Mouse (Mus musculus) cerebellum, adult 2 months (tissue): ENCODE results near the gene Ntn1.

ENCODE experiments used
- CTCF ChIP-seq: fragments of 200-500 bp; IDR thresholded peaks from 2 replicates; pipeline ENCODE4 v1.5.1; 2011; ENCODE audit warnings: low read depth, mild to moderate bottlenecking, control low read depth, low read length, moderate library complexity, borderline replicate concordance; ENCODE audit not compliant: insufficient read depth
- POLR2A ChIP-seq: fragments of 200-500 bp; IDR thresholded peaks from 2 replicates; pipeline ENCODE4 v1.6.1; 2011; ENCODE audit warnings: low read length, control low read depth, borderline replicate concordance; ENCODE audit not compliant: insufficient read depth

DNA sequence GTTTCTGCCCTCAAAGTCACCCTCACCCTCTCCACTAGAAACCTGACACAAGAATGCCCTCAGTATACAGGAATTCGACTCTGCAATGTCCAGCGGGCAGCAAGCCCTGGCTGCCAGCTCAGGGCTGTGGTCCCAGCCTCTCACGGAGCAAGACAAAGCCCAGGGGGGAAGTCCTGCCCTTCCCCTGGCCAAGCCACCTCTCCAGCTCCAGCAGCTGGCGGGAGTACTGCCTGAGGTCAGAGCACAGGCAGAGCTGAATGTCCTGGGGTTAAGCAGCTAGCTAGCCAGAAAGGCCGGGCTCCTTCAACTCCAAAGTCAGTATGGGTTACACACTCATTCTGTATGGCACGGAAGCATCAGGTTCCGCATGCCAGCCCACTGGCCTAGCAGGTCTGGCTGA is 79.2 kb downstream of the Ntn1 start:
- TF ChIP-seq CTCF: no peak
- TF ChIP-seq POLR2A: no peak
